Mouse (Mus musculus) stomach, postnatal 0 days (tissue): ENCODE measurements at regions not wholly inside any gene's neighbourhood (a gene's known extent, or its start where the extent isn't known, plus 50 kb on each side); places are given as distances from the start of the nearest gene placed in this dataset.
A peak's percentile ranks its signal among the peaks of the same experiment; 100 is the strongest.

Experiments
- ATAC-seq: fragments of 200-750 bp; cut with Nextera tagmentation; 2 replicates; pipeline ENCODE4 v1.8.0; 2017; ENCODE audit not compliant: low FRiP score, low TSS enrichment
- DNase-seq: peaks from one replicate; pipeline ENCODE4 v3.0.0-alpha.2; 2016; ENCODE audit warnings: low spot score
- H3K27ac ChIP-seq: fragments of 300-500 bp; sonication (generic); replicated peaks from 2 replicates; pipeline ENCODE4 v1.5.1; 2014; ENCODE audit warnings: mild to moderate bottlenecking, control low read depth
- H3K27me3 ChIP-seq: fragments of 300-500 bp; sonication (generic); 2 replicates; pipeline ENCODE4 v1.6.1; 2014; ENCODE audit warnings: low read length; ENCODE audit not compliant: control insufficient read depth, insufficient read depth
- H3K36me3 ChIP-seq: fragments of 300-500 bp; sonication (generic); 2 replicates; pipeline ENCODE4 v1.6.1; 2014; ENCODE audit warnings: low read length, mixed read lengths; ENCODE audit not compliant: control insufficient read depth, insufficient read depth
- H3K4me1 ChIP-seq: fragments of 300-500 bp; sonication (generic); replicated peaks from 2 replicates; pipeline ENCODE4 v1.6.1; 2014; ENCODE audit warnings: antibody characterized with exemption; ENCODE audit not compliant: control insufficient read depth, insufficient read depth
- H3K4me2 ChIP-seq: fragments of 300-500 bp; sonication (generic); replicated peaks from 2 replicates; pipeline ENCODE4 v1.6.1; 2014; ENCODE audit warnings: low read depth, mild to moderate bottlenecking, control low read depth, moderate library complexity
- H3K4me3 ChIP-seq: fragments of 300-500 bp; sonication (generic); 2 replicates; pipeline ENCODE4 v1.5.1; 2014; ENCODE audit warnings: low read depth, low read length, control low read depth
- H3K9ac ChIP-seq: fragments of 300-500 bp; sonication (generic); 2 replicates; pipeline ENCODE4 v1.6.1; 2014; ENCODE audit warnings: mild to moderate bottlenecking, low read length, control low read depth, mixed read lengths
- H3K9me3 ChIP-seq: fragments of 300-500 bp; sonication (generic); 2 replicates; pipeline ENCODE4 v1.6.1; 2016; ENCODE audit warnings: low read length; ENCODE audit not compliant: control insufficient read depth
- CTCF ChIP-seq: IDR thresholded peaks from 2 replicates; pipeline ENCODE4 v1.5.1; 2016; ENCODE audit warnings: antibody characterized with exemption, low read depth, mild to moderate bottlenecking, moderate library complexity
- EP300 ChIP-seq: optimal IDR thresholded peaks from 2 replicates; pipeline ENCODE3; 2016; ENCODE audit warnings: antibody characterized with exemption
- WGBS: fragments of 180-500 bp; shearing (Covaris S2); extraction: QIAGEN DNeasy Blood & Tissue Kit; methylation state at CpG from one replicate; pipeline ENCODE4 v1.1.7; 2014; 5-methylcytosine and 5-hydroxymethylcytosine counted together

DNA sequence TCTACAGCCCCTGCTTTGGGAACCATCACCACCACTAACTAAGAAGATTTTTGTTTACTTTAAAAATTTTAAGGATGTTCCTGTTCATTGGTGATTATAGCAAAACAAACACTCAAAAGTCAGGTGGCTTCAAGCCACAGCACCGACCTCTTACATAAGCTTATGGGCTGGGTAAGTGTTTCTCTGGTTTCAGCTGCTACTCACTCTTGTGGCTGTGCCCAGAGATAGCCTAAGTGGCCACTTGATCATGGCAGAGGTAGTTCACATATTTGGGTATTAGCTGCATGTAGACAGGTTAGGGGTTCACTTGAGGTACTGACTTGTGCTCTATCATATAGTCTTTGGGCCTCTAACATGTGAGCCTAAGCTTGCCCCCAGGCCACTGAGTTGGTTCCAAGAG is 79.8 kb upstream of the Cpne4 start:
- DNase-seq, result no peak
- no peaks in the 10 kb centered on the region for H3K4me1 ChIP-seq
- no peak overlapping the region for H3K4me2 ChIP-seq
- no peak for ATAC-seq
- WGBS, result 57% methylated on average over 1 of the region's 1 CpGs
- no peaks in the 10 kb centered on the region for H3K9me3 ChIP-seq
- no peak overlapping the region for H3K27ac ChIP-seq
- TF ChIP-seq EP300 (no peak), CTCF (no peak)
- H3K4me3 ChIP-seq, result no peak overlapping the region
- H3K36me3 ChIP-seq, result no peaks in the 10 kb centered on the region
- no peak overlapping the region for H3K9ac ChIP-seq
- no peaks in the 10 kb centered on the region for H3K27me3 ChIP-seq

DNA sequence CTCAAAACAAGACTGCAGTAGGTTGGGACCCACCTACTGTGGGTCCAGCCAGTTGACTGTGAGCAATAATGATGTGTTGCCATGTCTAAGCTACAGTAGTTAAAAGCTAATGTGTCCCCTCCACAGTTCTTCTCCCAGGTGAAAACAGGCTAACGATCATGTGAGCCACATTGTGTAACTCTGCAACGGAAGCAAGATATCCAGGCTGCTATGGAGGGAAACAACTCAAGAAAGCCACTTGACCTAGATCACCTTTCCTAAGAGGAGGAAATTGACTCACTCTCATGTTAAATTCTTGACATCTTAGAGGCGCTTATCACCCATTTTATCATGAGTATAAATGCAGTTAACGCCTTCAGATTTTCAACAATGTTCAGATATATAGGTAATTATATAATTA is 83.4 kb upstream of the Cpne4 start:
- no peak overlapping the region for H3K4me3 ChIP-seq
- no peaks in the 10 kb centered on the region for H3K27me3 ChIP-seq
- no peaks in the 10 kb centered on the region for H3K9me3 ChIP-seq
- no peaks in the 10 kb centered on the region for H3K4me1 ChIP-seq
- TF ChIP-seq CTCF (no peak), EP300 (no peak)
- H3K4me2 ChIP-seq, result no peak overlapping the region
- H3K27ac ChIP-seq, result no peak overlapping the region
- no peaks in the 10 kb centered on the region for H3K36me3 ChIP-seq
- H3K9ac ChIP-seq, result no peak overlapping the region
- DNase-seq (no peak), ATAC-seq (no peak)
- WGBS, result 77% methylated on average over 4 of the region's 4 CpGs

DNA sequence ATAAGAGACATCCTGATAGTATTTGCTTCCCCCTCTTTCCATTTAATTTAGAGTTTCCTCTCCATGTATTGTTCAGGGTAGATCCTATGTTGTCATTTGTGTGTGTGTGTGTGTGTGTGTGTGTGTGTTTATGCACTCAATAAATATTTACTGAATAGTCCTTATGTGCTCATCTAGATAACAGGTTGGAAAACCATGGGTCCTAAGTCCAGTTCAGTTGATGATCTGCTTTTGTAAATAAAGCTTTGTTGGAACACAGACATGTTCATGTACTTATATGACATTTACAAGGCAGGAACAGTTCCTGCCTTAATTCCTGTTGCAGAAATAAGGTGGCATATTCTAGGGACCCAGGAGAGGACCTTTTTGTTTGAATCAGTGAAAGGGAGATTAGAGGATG is 87.0 kb upstream of the Cpne4 start:
- Histone ChIP-seq H3K9ac (no peak overlapping the region), H3K4me1 (no peaks in the 10 kb centered on the region), H3K36me3 (no peaks in the 10 kb centered on the region), H3K9me3 (no peaks in the 10 kb centered on the region), H3K27ac (no peak overlapping the region), H3K4me3 (no peak overlapping the region), H3K27me3 (no peaks in the 10 kb centered on the region), H3K4me2 (no peak overlapping the region)
- no peak for TF ChIP-seq EP300
- TF ChIP-seq CTCF, result no peak
- ATAC-seq (no peak), DNase-seq (no peak)

DNA sequence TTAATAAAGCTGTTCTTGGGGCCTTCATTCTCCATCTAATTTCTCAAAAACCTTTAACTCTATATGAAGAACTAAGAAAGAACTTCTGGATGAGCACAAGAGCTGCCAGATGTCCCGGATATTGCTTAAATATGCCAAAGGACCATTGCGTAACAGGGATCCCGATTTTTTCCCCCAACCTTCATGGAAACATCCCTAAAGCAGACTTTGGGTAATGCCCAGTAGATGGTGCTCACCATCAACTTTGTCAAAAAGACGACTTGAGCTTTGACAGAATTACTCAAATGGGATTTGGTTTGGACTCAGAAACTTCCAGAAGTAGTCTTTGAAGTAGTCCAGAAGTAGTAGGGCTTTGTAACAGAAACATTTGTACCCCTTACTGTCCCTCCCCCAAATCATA is 89.5 kb upstream of the Cpne4 start:
- Histone ChIP-seq H3K4me2 (no peak overlapping the region), H3K27ac (no peak overlapping the region), H3K27me3 (no peaks in the 10 kb centered on the region), H3K9ac (no peak overlapping the region), H3K4me1 (no peaks in the 10 kb centered on the region), H3K36me3 (no peaks in the 10 kb centered on the region), H3K9me3 (no peaks in the 10 kb centered on the region), H3K4me3 (no peak overlapping the region)
- ATAC-seq (no peak), DNase-seq (no peak)
- WGBS, result 34% methylated on average over 4 of the region's 4 CpGs
- TF ChIP-seq CTCF, result peak; percentile 43
- no peak for TF ChIP-seq EP300

DNA sequence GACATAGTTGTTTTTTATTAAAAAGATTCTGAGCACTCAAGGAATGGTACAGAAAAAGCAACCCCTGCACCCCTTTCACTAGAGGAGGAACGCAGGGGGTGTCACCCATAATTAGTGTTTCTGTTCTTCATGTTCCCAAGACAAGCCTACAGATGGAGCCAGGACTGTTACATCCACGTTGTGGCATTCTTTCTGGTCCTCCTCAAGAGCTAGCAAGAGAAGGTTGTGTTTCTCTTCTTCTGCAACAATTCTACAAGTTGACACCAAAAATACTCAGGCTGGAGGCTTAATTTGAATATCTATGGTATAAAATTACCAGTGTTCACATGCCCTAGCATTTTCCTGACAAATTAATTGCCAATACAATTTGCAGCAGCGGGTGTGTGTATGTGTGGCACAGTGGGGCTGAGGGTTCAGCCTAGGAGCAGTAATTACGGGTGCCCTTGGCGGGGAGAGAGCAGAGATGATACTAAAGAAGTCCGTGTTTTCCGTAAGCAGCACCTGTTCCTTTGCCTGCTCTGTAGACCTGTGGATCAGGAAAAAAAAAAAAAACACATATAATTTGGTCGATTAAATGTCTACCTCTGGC is 98.4 kb upstream of the Cpne4 start:
- Histone ChIP-seq H3K9ac (no peak overlapping the region), H3K27me3 (no peaks in the 10 kb centered on the region), H3K4me1 (no peaks in the 10 kb centered on the region), H3K4me2 (no peak overlapping the region), H3K36me3 (no peaks in the 10 kb centered on the region), H3K27ac (no peak overlapping the region), H3K4me3 (no peak overlapping the region), H3K9me3 (no peaks in the 10 kb centered on the region)
- TF ChIP-seq CTCF (no peak), EP300 (no peak)
- ATAC-seq (no peak), DNase-seq (no peak)
- WGBS, result 67% methylated on average over 8 of the region's 8 CpGs

DNA sequence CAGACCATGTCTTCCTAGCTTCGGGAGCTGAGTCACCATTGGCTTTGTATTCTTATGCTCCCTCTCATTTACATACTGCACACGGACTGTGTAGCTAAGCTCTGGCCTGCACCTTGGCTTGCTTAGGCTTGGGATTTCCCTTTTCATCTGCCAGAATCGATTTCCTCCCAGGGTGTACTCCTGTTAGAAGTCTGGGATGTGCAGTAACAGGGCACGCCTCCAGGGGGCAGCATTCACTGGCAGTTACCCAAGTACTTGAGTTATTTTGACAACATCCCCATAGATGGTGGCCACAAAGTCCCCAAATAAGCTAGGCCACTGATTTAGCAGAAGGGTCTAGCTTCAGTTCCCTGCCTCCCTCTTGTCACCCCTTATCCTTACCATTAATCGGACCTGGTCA is 102.2 kb upstream of the Cpne4 start:
- ATAC-seq (no peak), DNase-seq (peak; percentile 30)
- Histone ChIP-seq H3K4me3 (no peak overlapping the region), H3K27ac (no peak overlapping the region), H3K36me3 (no peaks in the 10 kb centered on the region), H3K27me3 (no peaks in the 10 kb centered on the region), H3K9me3 (no peaks in the 10 kb centered on the region), H3K9ac (no peak overlapping the region), H3K4me1 (no peaks in the 10 kb centered on the region), H3K4me2 (no peak overlapping the region)
- TF ChIP-seq CTCF (peak; percentile 70), EP300 (no peak)
- WGBS, result 50% methylated on average over 5 of the region's 5 CpGs
